Mouse (Mus musculus) CH12.LX (cell line): ENCODE measurements around the gene Moxd1. TPM values are rescaled to one million over a fixed set of nuclear protein-coding genes. Genes with fewer than 3 reads are reported as not detected.

Source experiments
- DNase-seq: peaks from one replicate; pipeline ENCODE4 v3.0.0-alpha.2; 2013; ENCODE audit errors: extremely low read depth
- H3K27ac ChIP-seq: 2 replicates; pipeline ENCODE4 v1.5.1; 2012; ENCODE audit warnings: low read depth, mild to moderate bottlenecking, control low read depth, moderate library complexity; ENCODE audit not compliant: insufficient read depth
- H3K27me3 ChIP-seq: replicated peaks from 2 replicates; pipeline ENCODE3; 2012; ENCODE audit warnings: inconsistent platforms
- H3K36me3 ChIP-seq, 2 experiments: replicated peaks in 1 of 2; 2 replicates each; pipeline versions ENCODE3 to v1.6.1; 2012; ENCODE audit warnings: inconsistent platforms in 1 of 2, low read length in 1 of 2, mild to moderate bottlenecking in 1 of 2, mixed read lengths in 1 of 2, moderate library complexity in 1 of 2; ENCODE audit not compliant: control insufficient read depth in 1 of 2, insufficient read depth in 1 of 2
- H3K4me1 ChIP-seq, 2 experiments: 2 replicates each; pipeline ENCODE4 v1.6.1; 2012; ENCODE audit warnings: inconsistent platforms in 1 of 2, moderate library complexity in 1 of 2; ENCODE audit not compliant: insufficient read depth in 2 of 2, control insufficient read depth in 1 of 2
- H3K4me2 ChIP-seq: 2 replicates; pipeline ENCODE4 v1.6.1; 2012; ENCODE audit warnings: low read depth, mild to moderate bottlenecking, control low read depth; ENCODE audit not compliant: poor library complexity, insufficient read depth, severe bottlenecking
- H3K4me3 ChIP-seq, 3 experiments: fragments of 150-350 bp in 1 of 3; sonication (generic) in 1 of 3; replicated peaks in 1 of 3; 2 replicates each; pipeline versions ENCODE3 to v1.5.1; 2011 to 2012; ENCODE audit warnings: low read depth in 2 of 3, low read length in 2 of 3, mild to moderate bottlenecking in 2 of 3, moderate library complexity in 2 of 3, control low read depth in 1 of 3, improper control_type of control experiment in 1 of 3, inconsistent platforms in 1 of 3, mixed read lengths in 1 of 3; ENCODE audit not compliant: poor library complexity in 1 of 3
- H3K79me2 ChIP-seq: replicated peaks from 2 replicates; pipeline ENCODE4 v1.6.1; 2012; ENCODE audit warnings: mild to moderate bottlenecking, moderate library complexity; ENCODE audit not compliant: control insufficient read depth, poor library complexity, insufficient read depth, severe bottlenecking; ENCODE audit errors: extremely low read depth
- H3K9ac ChIP-seq: 2 replicates; pipeline ENCODE4 v1.6.1; 2012; ENCODE audit warnings: low read depth, mild to moderate bottlenecking, control low read depth, moderate library complexity; ENCODE audit not compliant: insufficient read depth
- H3K9me3 ChIP-seq: replicated peaks from 2 replicates; pipeline ENCODE3; 2012; ENCODE audit warnings: low read length, inconsistent platforms, mixed read lengths
- BHLHE40 ChIP-seq: IDR thresholded peaks from 2 replicates; pipeline ENCODE4 v1.6.1; 2011; ENCODE audit warnings: mild to moderate bottlenecking, low read depth, low read length, improper control_type of control experiment
- CHD1 ChIP-seq: IDR thresholded peaks from 2 replicates; pipeline ENCODE4 v1.6.1; 2012; ENCODE audit warnings: low read depth, low read length, improper control_type of control experiment, inconsistent platforms
- CTCF ChIP-seq, 2 experiments: IDR thresholded peaks in 1 of 2; conservative IDR thresholded peaks in 1 of 2; 2 replicates each; pipeline ENCODE4 v1.5.1; 2011 to 2012; ENCODE audit warnings: low read depth in 2 of 2, low read length in 2 of 2, improper control_type of control experiment in 1 of 2, inconsistent platforms in 1 of 2, mild to moderate bottlenecking in 1 of 2, moderate library complexity in 1 of 2
- E2F4 ChIP-seq: IDR thresholded peaks from 2 replicates; pipeline ENCODE4 v1.6.1; 2011; ENCODE audit warnings: low read depth, low read length, improper control_type of control experiment; ENCODE audit not compliant: insufficient replicate concordance
- ELF1 ChIP-seq: IDR thresholded peaks from 2 replicates; pipeline ENCODE4 v1.6.1; 2014; ENCODE audit warnings: low read depth, mild to moderate bottlenecking, inconsistent platforms, low read length, improper control_type of control experiment
- ETS1 ChIP-seq: conservative IDR thresholded peaks from 2 replicates; pipeline ENCODE4 v1.6.1; 2012; ENCODE audit warnings: low read depth, mild to moderate bottlenecking, inconsistent platforms, low read length, improper control_type of control experiment, moderate library complexity
- GABPA ChIP-seq: IDR thresholded peaks from 2 replicates; pipeline ENCODE4 v1.6.1; 2012; ENCODE audit warnings: low read depth, low read length, improper control_type of control experiment, inconsistent platforms; ENCODE audit not compliant: insufficient replicate concordance
- HCFC1 ChIP-seq: IDR thresholded peaks from 2 replicates; pipeline ENCODE4 v1.6.1; 2012; ENCODE audit warnings: low read depth, mild to moderate bottlenecking, inconsistent platforms, low read length, improper control_type of control experiment
- IRF4 ChIP-seq: IDR thresholded peaks from 2 replicates; pipeline ENCODE4 v1.6.1; 2014; ENCODE audit warnings: low read depth, mild to moderate bottlenecking, inconsistent platforms, low read length, improper control_type of control experiment
- JUN ChIP-seq: IDR thresholded peaks from 2 replicates; pipeline ENCODE4 v1.6.1; 2011; ENCODE audit warnings: low read depth, mild to moderate bottlenecking, low read length, improper control_type of control experiment, moderate library complexity; ENCODE audit not compliant: insufficient read depth
- MAFK ChIP-seq: IDR thresholded peaks from 2 replicates; pipeline ENCODE4 v1.6.1; 2011; ENCODE audit warnings: low read length, improper control_type of control experiment; ENCODE audit not compliant: insufficient replicate concordance
- MAX ChIP-seq: IDR thresholded peaks from 2 replicates; pipeline ENCODE4 v1.6.1; 2011; ENCODE audit warnings: low read length, improper control_type of control experiment
- MEF2A ChIP-seq: IDR thresholded peaks from 2 replicates; pipeline ENCODE4 v1.6.1; 2014; ENCODE audit warnings: low read depth, mild to moderate bottlenecking, inconsistent platforms, low read length, improper control_type of control experiment, borderline replicate concordance
- NELFE ChIP-seq: IDR thresholded peaks from 2 replicates; pipeline ENCODE4 v1.6.1; 2011; ENCODE audit warnings: low read depth, low read length, improper control_type of control experiment
- NRF1 ChIP-seq: IDR thresholded peaks from 2 replicates; pipeline ENCODE4 v1.6.1; 2014; ENCODE audit warnings: low read depth, mild to moderate bottlenecking, inconsistent platforms, low read length, improper control_type of control experiment, moderate library complexity
- PAX5 ChIP-seq: IDR thresholded peaks from 2 replicates; pipeline ENCODE4 v1.6.1; 2012; ENCODE audit warnings: low read length, inconsistent platforms, mixed read lengths
- RAD21 ChIP-seq: IDR thresholded peaks from 2 replicates; pipeline ENCODE4 v1.6.1; 2011; ENCODE audit warnings: low read depth, mild to moderate bottlenecking, low read length, improper control_type of control experiment, moderate library complexity
- RCOR1 ChIP-seq: conservative IDR thresholded peaks from 2 replicates; pipeline ENCODE4 v1.6.1; 2012; ENCODE audit warnings: low read depth, mild to moderate bottlenecking, inconsistent platforms, low read length, improper control_type of control experiment
- SMC3 ChIP-seq: IDR thresholded peaks from 2 replicates; pipeline ENCODE4 v1.6.1; 2011; ENCODE audit warnings: low read depth, low read length, improper control_type of control experiment
- TBP ChIP-seq: conservative IDR thresholded peaks from 2 replicates; pipeline ENCODE4 v1.6.1; 2011; ENCODE audit warnings: low read depth, low read length, improper control_type of control experiment
- TCF12 ChIP-seq: IDR thresholded peaks from 2 replicates; pipeline ENCODE4 v1.6.1; 2014; ENCODE audit warnings: low read depth, mild to moderate bottlenecking, inconsistent platforms, low read length, improper control_type of control experiment
- USF1 ChIP-seq: IDR thresholded peaks from 2 replicates; pipeline ENCODE4 v1.6.1; 2014; ENCODE audit warnings: low read depth, mild to moderate bottlenecking, inconsistent platforms, low read length, improper control_type of control experiment
- USF2 ChIP-seq: conservative IDR thresholded peaks from 2 replicates; pipeline ENCODE4 v1.6.1; 2011; ENCODE audit warnings: low read depth, low read length, improper control_type of control experiment
- ZMIZ1 ChIP-seq: IDR thresholded peaks from 2 replicates; pipeline ENCODE4 v1.6.1; 2012; ENCODE audit warnings: low read depth, mild to moderate bottlenecking, inconsistent platforms, low read length, improper control_type of control experiment
- dilution Hi-C: fragments of 300-500 bp; cut with MboI; formaldehyde crosslinking; loops from 2 replicates; pipeline ENCODE4 v1.14.3; 2020; ENCODE audit warnings: low sequenced_read_pairs; ENCODE audit not compliant: extremely low pct_unique_long_range_greater_than_20kb, extremely low pct_ligation_motif_present
- in situ Hi-C: fragments of 300-500 bp; cut with MboI; formaldehyde crosslinking; loops from 3 replicates; pipeline ENCODE4 v1.14.3; 2019; ENCODE audit warnings: low sequenced_read_pairs, low pct_ligation_motif_present, low pct_unique_long_range_greater_than_20kb, mixed read lengths
- polyA plus RNA-seq: library from polyadenylated mRNA; unstranded; fragments of >175 nt; gene quantifications from 2 replicates; pipeline ENCODE4 v1.2.1, GENCODE M21; 2012; ENCODE audit warnings: low read depth; ENCODE audit not compliant: insufficient read length
- total RNA-seq, 2 experiments: library from RNA; depleted of rRNA; stranded (reverse); fragments of 300-350 nt in 1 of 2; fragments of >200 nt in 1 of 2; gene quantifications; 2 replicates each; pipeline ENCODE4 v1.2.3; 2012 to 2014

Moxd1 gene
- total and polyA plus RNA-seq, 3 experiments, result not detected

- Histone ChIP-seq H3K27ac (no peak overlapping the region), H3K9me3 (peaks cover 2% of the 10 kb centered on the region), H3K4me2 (no peak overlapping the region), H3K4me1 (peaks cover 0 to 5% of the 10 kb centered on the region in 2 experiments; a peak in 1 of 4 replicates), H3K27me3 (no peaks in the 10 kb centered on the region), H3K9ac (no peak overlapping the region), H3K36me3 (no peaks in the 10 kb centered on the region), H3K79me2 (no peaks in the 10 kb centered on the region), H3K4me3 (no peak overlapping the region)
- dilution Hi-C loops, result no loop called here
- in situ Hi-C loops, result no loop called here
- no peak for DNase-seq
- TF ChIP-seq ZMIZ1, result no peak
- TF ChIP-seq CHD1, result no peak
- no peak for TF ChIP-seq NRF1
- no peak for TF ChIP-seq BHLHE40
- TF ChIP-seq MEF2A, result no peak
- no peak for TF ChIP-seq E2F4
- TF ChIP-seq CTCF (conservative IDR thresholded peaks at IDR 0.05 in 1 of 2, IDR thresholded peaks at IDR 0.05 in 1 of 2; ENCODE audit: low read depth in 2 of 2, low read length in 2 of 2), result no peak
- TF ChIP-seq NELFE, result no peak
- TF ChIP-seq RCOR1, result no peak
- TF ChIP-seq JUN, result no peak
Measured at GRCm38 (mm10) chr10:24220931-24221330, 2.4 kb upstream of the Moxd1 start.

GRCm38 (mm10) chr10:24222911-24223310 is 406 bp upstream of the Moxd1 start:
- H3K27ac ChIP-seq, result no peak overlapping the region
- H3K79me2 ChIP-seq, result no peaks in the 10 kb centered on the region
- TF ChIP-seq MAFK (no peak), NRF1 (no peak), HCFC1 (no peak), RCOR1 (no peak), CHD1 (no peak), PAX5 (no peak), RAD21 (no peak)
- no peak overlapping the region for H3K9ac ChIP-seq
- H3K27me3 ChIP-seq, result no peaks in the 10 kb centered on the region
- H3K4me2 ChIP-seq, result no peak overlapping the region
- in situ Hi-C loops (no loop called here), dilution Hi-C loops (no loop called here)
- peaks cover 0 to 12% of the 10 kb centered on the region in 2 experiments; a peak in 3 of 4 replicates for H3K4me1 ChIP-seq
- no peaks in the 10 kb centered on the region for H3K36me3 ChIP-seq
- H3K9me3 ChIP-seq, result peaks cover 2% of the 10 kb centered on the region
- DNase-seq, result no peak
- H3K4me3 ChIP-seq, result no peak overlapping the region

GRCm38 (mm10) chr10:24224591-24224990 is 1.3 kb downstream of the Moxd1 start:
- DNase-seq, result no peak
- in situ Hi-C loops, result no loop called here
- no peak overlapping the region for H3K4me2 ChIP-seq
- no peaks in the 10 kb centered on the region for H3K27me3 ChIP-seq
- no peaks in the 10 kb centered on the region for H3K79me2 ChIP-seq
- H3K4me3 ChIP-seq, result no peak overlapping the region
- dilution Hi-C loops, result no loop called here
- H3K36me3 ChIP-seq, result no peaks in the 10 kb centered on the region
- no peak overlapping the region for H3K27ac ChIP-seq
- H3K9me3 ChIP-seq, result peaks cover 2% of the 10 kb centered on the region
- TF ChIP-seq NELFE (no peak), JUN (no peak), MAX (no peak), SMC3 (no peak), TBP (no peak), USF1 (no peak), IRF4 (no peak), ZMIZ1 (no peak), GABPA (no peak), USF2 (no peak), ELF1 (no peak), TCF12 (no peak), ETS1 (no peak)
- peaks cover 3 to 18% of the 10 kb centered on the region in 2 experiments; a peak in 3 of 4 replicates for H3K4me1 ChIP-seq
- H3K9ac ChIP-seq, result no peak overlapping the region
